Mouse (Mus musculus): ENCODE results near the gene Nek7. TPM values are rescaled to one million over a fixed set of nuclear protein-coding genes. Genes with fewer than 3 reads are reported as not detected.

Gene Nek7
- 28.5 and 32.2 TPM in 2 replicates for total RNA-seq (2023)

DNA sequence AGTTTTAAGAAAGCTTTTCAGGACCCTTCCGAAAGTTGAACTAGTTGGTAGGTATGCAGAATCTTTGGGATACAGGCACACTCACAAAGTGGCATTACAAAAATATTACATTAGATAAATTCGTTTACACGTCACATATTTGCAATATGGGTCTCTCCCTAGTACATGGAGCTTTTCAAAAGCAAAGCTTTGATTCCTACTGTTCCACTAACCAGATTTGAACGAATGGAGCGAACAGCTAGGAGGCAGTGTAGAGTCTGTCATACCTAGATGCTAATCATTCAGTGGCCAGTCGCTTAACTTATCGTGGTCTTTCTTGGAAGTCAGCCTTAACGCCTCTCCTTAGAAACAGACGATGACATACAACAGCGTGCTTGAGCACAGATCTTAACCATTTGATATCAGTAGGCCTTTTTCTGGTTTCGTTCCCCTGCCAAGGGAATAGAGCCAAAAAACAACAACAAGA, at the start of gene Nek7:
TSS of gene Nek7 (minus strand) at position 146 of the 466 bp plus-strand sequence.

Other genes starting within 250 kb of the Nek7 start
- not detected in 2 replicates for gene Lhx9, start 228.4 kb upstream of the Nek7 start, total RNA-seq (2023)
- 5.4 and 11.9 TPM in 2 replicates for gene 2310009B15Rik, start 236.7 kb upstream of the Nek7 start, total RNA-seq (2023)

Measured in neutrophil, adult 65 days (primary cell).